Mouse (Mus musculus) CD8-positive naive resting alpha-beta T cell, adult 2 months (primary cell): ENCODE data around the gene Ntmt1.

Experiments used
- DNase-seq, 2 experiments: peaks; one replicate each; pipeline ENCODE4 v3.0.0; 2022; ENCODE audit warnings: low read depth in 2 of 2, low spot score in 2 of 2

The Ntmt1 gene

DNA sequence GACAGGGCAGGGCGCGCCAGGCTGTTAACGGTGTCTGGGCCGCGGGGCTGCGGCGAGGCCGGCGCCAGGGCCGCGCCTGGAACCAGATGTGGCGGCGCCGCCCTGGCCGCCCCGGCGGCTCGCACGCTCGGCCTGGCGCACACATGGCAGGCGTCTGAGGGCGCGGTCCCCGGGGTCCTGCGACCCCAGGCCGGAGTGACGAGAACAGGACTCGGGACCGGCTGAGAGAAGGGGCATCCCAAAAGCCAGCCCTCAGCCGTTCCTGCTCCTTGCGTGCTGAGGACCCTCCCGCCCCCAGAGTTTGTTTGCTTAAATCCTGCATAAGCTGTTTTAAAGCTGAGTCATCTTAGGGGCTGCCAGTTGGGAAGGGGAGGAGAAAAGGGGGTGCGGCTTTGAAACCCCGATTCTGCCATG lies 57.3 kb downstream of the Ntmt1 start:
- no peak for DNase-seq

DNA sequence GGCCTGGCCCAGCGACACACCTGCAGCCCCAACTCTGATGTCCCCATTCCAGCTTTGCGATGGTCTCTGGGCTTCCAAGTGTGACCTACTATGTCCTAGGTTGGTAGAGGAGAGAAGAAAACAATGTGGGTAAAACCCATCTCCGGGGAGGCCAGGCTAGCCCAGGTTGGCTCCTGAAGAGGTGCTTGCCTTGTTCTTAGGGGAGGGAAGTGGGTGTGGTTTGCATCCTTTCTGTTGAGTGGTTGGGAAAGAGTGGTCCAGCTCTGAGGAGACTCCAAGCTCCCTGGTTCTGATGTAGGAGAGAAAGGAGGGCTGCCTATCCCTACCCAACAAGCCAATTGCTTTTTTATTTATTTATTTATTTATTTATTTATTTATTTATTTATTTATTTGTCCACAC lies 57.8 kb downstream of the Ntmt1 start:
- no peak for DNase-seq

DNA sequence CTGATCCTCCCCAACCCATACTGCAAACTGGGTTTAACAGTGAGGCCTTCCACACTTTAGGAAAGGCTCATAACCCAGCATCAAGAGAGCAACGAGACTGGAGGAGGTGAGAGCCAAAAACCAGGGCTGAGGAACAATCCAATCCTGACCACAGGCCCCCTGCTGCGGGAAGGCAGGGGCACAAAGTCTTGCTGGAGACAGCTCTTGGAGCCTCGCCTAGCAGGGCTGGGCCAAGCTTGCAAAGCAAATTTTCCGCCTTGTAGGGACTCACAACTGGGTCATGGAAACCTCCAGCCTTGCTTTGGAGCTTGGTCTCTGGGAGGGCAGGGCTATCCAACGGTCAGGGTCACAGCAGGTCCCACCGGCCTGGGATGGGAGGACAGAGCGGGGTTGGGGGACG lies 63.2 kb downstream of the Ntmt1 start:
- no peak for DNase-seq
